Mouse (Mus musculus) limb, embryonic 14.5 days (tissue): ENCODE data around the gene Copb1. TPM values are rescaled to one million over a fixed set of nuclear protein-coding genes. Genes with fewer than 3 reads are reported as not detected.

Experiments used
- ATAC-seq: fragments of 200-750 bp; cut with Nextera tagmentation; 2 replicates; pipeline ENCODE4 v1.8.0; 2017; ENCODE audit warnings: low read depth, moderate number of reproducible peaks, moderate TSS enrichment; ENCODE audit not compliant: low FRiP score
- DNase-seq: peaks from one replicate; pipeline ENCODE4 v3.0.0-alpha.2; 2015; ENCODE audit warnings: low spot score
- H3K27ac ChIP-seq: fragments of 300-500 bp; sonication (generic); replicated peaks from 2 replicates; pipeline ENCODE4 v1.5.1; 2014; ENCODE audit warnings: low read depth, mild to moderate bottlenecking, low read length, moderate library complexity, mixed read lengths
- H3K27me3 ChIP-seq: fragments of 300-500 bp; sonication (generic); 2 replicates; pipeline ENCODE4 v1.6.1; 2014; ENCODE audit warnings: low read length, mixed read lengths; ENCODE audit not compliant: control insufficient read depth, insufficient read depth
- H3K36me3 ChIP-seq: fragments of 300-500 bp; sonication (generic); 2 replicates; pipeline ENCODE4 v1.6.1; 2014; ENCODE audit warnings: mild to moderate bottlenecking, low read length, moderate library complexity, mixed read lengths; ENCODE audit not compliant: control insufficient read depth, insufficient read depth
- H3K4me1 ChIP-seq: fragments of 300-500 bp; sonication (generic); 2 replicates; pipeline ENCODE4 v1.6.1; 2014; ENCODE audit warnings: antibody characterized with exemption, low read length, mixed read lengths; ENCODE audit not compliant: control insufficient read depth, insufficient read depth
- H3K4me2 ChIP-seq: fragments of 300-500 bp; sonication (generic); replicated peaks from 2 replicates; pipeline ENCODE4 v1.6.1; 2014; ENCODE audit warnings: low read depth, mild to moderate bottlenecking, low read length, moderate library complexity; ENCODE audit not compliant: severe bottlenecking
- H3K4me3 ChIP-seq: fragments of 300-500 bp; sonication (generic); replicated peaks from 2 replicates; pipeline ENCODE4 v1.5.1; 2014; ENCODE audit warnings: low read length
- H3K9ac ChIP-seq: fragments of 300-500 bp; sonication (generic); 2 replicates; pipeline ENCODE4 v1.6.1; 2014; ENCODE audit warnings: mild to moderate bottlenecking, low read depth, low read length, moderate library complexity; ENCODE audit not compliant: severe bottlenecking
- H3K9me3 ChIP-seq: fragments of 300-500 bp; sonication (generic); 2 replicates; pipeline ENCODE4 v1.6.1; 2016; ENCODE audit warnings: low read length; ENCODE audit not compliant: control insufficient read depth
- POLR2A ChIP-seq: fragments of 200-500 bp; IDR thresholded peaks from 2 replicates; pipeline ENCODE4 v1.8.0; 2012; ENCODE audit warnings: inconsistent platforms, mild to moderate bottlenecking, moderate library complexity, borderline replicate concordance; ENCODE audit not compliant: insufficient read depth, insufficient read length; ENCODE audit errors: extremely low read depth
- WGBS: fragments of 180-500 bp; shearing (Covaris S2); extraction: QIAGEN DNeasy Blood & Tissue Kit; methylation state at CpG from one replicate; pipeline ENCODE4 v1.1.7; 2014; 5-methylcytosine and 5-hydroxymethylcytosine counted together
- polyA plus RNA-seq, 2 experiments: library from polyadenylated mRNA; depleted of rRNA in 1 of 2; stranded (reverse) in 1 of 2; unstranded in 1 of 2; fragments of >200 nt; fragmentation: Nextera tagmentation in 1 of 2; extraction: Ambion mirVana in 1 of 2; gene quantifications; 2 replicates each; pipeline versions ENCODE4 v1.2.1 to v1.2.3; 2012 to 2014

The Copb1 gene
- polyA plus RNA-seq, 2 experiments = 112 to 150 TPM

DNA sequence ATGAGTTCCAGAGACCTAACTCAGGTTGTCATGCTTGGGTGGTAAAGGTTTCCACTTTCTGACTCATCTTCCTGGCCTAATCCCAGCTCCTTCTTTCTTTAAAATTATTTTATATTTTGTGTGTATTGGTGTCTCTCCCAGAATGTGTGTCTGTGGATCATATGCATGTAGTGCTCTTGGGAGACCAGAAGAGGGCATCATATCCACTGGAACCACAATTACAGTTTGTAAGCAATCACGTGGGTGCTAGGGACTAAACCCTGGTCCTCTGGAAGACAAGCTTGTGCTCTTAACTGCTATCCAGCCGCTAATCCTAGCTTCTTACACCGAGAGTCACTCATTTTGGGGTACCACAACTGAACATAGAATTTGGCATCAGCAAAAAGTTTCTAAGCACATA is 2.8 kb downstream of the Copb1 start:
- Histone ChIP-seq H3K9me3 (no peaks in the 10 kb centered on the region), H3K4me2 (no peak overlapping the region), H3K27me3 (no peaks in the 10 kb centered on the region), H3K4me3 (no peak overlapping the region), H3K4me1 (peaks cover 4% of the 10 kb centered on the region; the same call in 1 of the 2 replicates), H3K36me3 (peaks cover 48% of the 10 kb centered on the region), H3K9ac (no peak overlapping the region), H3K27ac (no peak overlapping the region)
- no peak for TF ChIP-seq POLR2A
- WGBS = 96% methylated on average over 3 of the region's 3 CpGs
- ATAC-seq = no peak
- DNase-seq = no peak

- no peak for DNase-seq
Observed at GRCm38 (mm10) chr7:114233980-114234379, 20.5 kb downstream of the Copb1 start.

DNA sequence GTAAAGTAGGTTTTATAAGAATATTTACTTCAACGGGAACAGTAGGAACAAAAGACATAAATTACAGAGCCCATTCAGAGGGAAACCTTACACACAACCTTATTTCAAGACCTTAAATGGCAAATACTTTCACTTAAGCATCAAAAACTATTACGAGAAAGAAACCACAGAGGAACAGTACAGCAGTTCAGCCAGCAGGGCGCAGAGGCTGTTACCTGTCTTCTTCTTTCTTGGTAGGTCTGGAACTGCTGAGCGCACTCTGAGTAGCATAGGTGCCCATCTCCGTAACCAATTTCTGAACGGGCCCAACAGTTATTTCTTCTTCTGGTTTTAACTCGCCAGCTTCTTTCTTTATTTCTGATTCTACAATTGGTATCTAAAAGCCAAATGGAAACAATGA is 21.5 kb downstream of the Copb1 start:
- WGBS = 94% methylated on average over 7 of the region's 7 CpGs
- Histone ChIP-seq H3K27me3 (no peaks in the 10 kb centered on the region), H3K4me1 (no peaks in the 10 kb centered on the region), H3K27ac (no peak overlapping the region), H3K4me2 (no peak overlapping the region), H3K9me3 (no peaks in the 10 kb centered on the region), H3K36me3 (peaks cover 83% of the 10 kb centered on the region), H3K4me3 (no peak overlapping the region), H3K9ac (no peak overlapping the region)
- no peak for ATAC-seq
- DNase-seq = no peak
- no peak for TF ChIP-seq POLR2A

More at GRCm38 (mm10) chr7:114233980-114234379, 20.5 kb downstream of the Copb1 start:
- WGBS = 86% methylated on average over 7 of the region's 7 CpGs
- H3K4me3 ChIP-seq = no peak overlapping the region
- no peak overlapping the region for H3K27ac ChIP-seq
- no peak for ATAC-seq
- no peak overlapping the region for H3K9ac ChIP-seq
- H3K4me1 ChIP-seq = no peaks in the 10 kb centered on the region
- H3K36me3 ChIP-seq = peaks cover 81% of the 10 kb centered on the region
- no peak overlapping the region for H3K4me2 ChIP-seq
- H3K9me3 ChIP-seq = no peaks in the 10 kb centered on the region
- no peaks in the 10 kb centered on the region for H3K27me3 ChIP-seq
- TF ChIP-seq POLR2A = no peak

DNA sequence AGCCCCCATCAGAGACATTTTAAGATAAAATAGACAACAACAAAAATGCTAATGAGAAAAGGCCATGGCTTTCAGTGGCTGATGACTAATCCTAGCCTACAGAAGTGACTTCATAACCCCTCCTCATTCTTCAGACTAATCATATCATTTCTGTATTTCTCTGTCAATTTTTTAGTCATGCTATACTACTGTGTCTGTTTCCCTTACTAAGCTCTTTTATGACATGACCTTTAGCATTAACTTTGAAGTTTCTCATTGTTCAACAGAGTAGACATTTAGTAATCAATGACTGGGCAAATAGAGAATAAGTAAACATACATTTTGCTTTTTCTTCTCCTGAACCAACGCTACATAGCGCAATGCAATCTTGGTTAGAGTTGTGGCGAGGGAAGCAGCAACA is 22.7 kb downstream of the Copb1 start:
- DNase-seq (no peak), ATAC-seq (no peak)
- H3K4me3 ChIP-seq = no peak overlapping the region
- no peak overlapping the region for H3K9ac ChIP-seq
- H3K36me3 ChIP-seq = peaks cover 79% of the 10 kb centered on the region
- TF ChIP-seq POLR2A = no peak
- no peaks in the 10 kb centered on the region for H3K4me1 ChIP-seq
- H3K4me2 ChIP-seq = no peak overlapping the region
- no peaks in the 10 kb centered on the region for H3K9me3 ChIP-seq
- H3K27ac ChIP-seq = no peak overlapping the region
- WGBS = 92% methylated on average over 3 of the region's 3 CpGs
- no peaks in the 10 kb centered on the region for H3K27me3 ChIP-seq

DNA sequence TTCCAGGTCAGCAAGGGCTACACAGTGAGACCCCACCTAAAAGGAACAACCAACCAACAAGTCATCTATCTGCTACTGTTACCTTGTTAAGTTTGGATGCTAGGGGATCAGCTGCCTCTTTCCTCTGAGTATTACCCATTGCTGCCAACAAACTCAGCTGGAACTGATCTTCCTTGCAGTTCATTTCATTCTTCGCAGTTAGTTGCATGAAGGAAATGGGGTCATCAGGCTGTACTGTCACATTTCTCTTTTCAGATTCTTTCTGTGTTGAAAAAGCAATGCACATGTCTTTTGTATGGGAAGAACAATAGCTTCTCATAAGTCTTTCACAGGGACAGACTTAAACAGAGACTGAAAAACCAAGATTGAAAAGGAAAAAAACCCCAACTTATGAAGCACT is 28.0 kb downstream of the Copb1 start:
- WGBS = 95% methylated on average over 1 of the region's 1 CpGs
- H3K4me3 ChIP-seq = no peak overlapping the region
- no peak overlapping the region for H3K9ac ChIP-seq
- H3K9me3 ChIP-seq = no peaks in the 10 kb centered on the region
- ATAC-seq (no peak), DNase-seq (no peak)
- no peak overlapping the region for H3K4me2 ChIP-seq
- H3K27me3 ChIP-seq = no peaks in the 10 kb centered on the region
- TF ChIP-seq POLR2A = no peak
- H3K36me3 ChIP-seq = peaks cover 64% of the 10 kb centered on the region
- no peaks in the 10 kb centered on the region for H3K4me1 ChIP-seq
- H3K27ac ChIP-seq = no peak overlapping the region

DNA sequence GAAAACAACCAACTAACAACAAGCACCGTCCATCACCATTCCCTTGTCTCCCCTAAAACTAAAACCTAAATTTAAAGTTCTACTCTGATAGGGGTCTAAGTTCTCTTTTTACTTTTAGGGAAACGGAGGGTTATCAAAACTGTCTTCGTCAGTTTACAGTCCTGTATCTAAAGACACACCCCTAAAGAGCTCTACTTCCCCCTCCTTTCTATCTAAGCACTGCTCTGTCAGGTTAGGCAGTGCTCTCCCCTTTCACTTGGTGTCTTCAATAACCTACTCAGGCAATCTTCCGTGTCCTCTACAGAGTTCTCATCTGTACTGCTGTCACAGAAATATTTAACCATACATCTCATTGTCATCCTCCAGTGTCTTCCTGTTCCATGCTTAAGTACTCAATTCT is 34.1 kb downstream of the Copb1 start:
- no peak overlapping the region for H3K27ac ChIP-seq
- no peak overlapping the region for H3K9ac ChIP-seq
- H3K4me3 ChIP-seq = no peak overlapping the region
- no peak for TF ChIP-seq POLR2A
- WGBS = 91% methylated on average over 4 of the region's 4 CpGs
- peaks cover 59% of the 10 kb centered on the region for H3K36me3 ChIP-seq
- H3K27me3 ChIP-seq = no peaks in the 10 kb centered on the region
- no peak for ATAC-seq
- no peak overlapping the region for H3K4me2 ChIP-seq
- no peaks in the 10 kb centered on the region for H3K4me1 ChIP-seq
- no peak for DNase-seq
- H3K9me3 ChIP-seq = no peaks in the 10 kb centered on the region
